Mouse (Mus musculus) brain, embryonic 14.5 days (tissue): Measurements from ENCODE around the gene Ascc3. TPM values are rescaled to one million over a fixed set of nuclear protein-coding genes. Genes with fewer than 3 reads are reported as not detected.

Experiments
- DNase-seq: peaks from one replicate; pipeline ENCODE4 v3.0.0-alpha.2; 2011; ENCODE audit warnings: low read depth
- CTCF ChIP-seq: fragments of 200-500 bp; IDR thresholded peaks from 2 replicates; pipeline ENCODE4 v1.5.1; 2012; ENCODE audit warnings: inconsistent platforms, mild to moderate bottlenecking, moderate library complexity, borderline replicate concordance; ENCODE audit not compliant: insufficient read depth, insufficient read length; ENCODE audit errors: extremely low read depth
- POLR2A ChIP-seq: fragments of 200-500 bp; IDR thresholded peaks from 2 replicates; pipeline ENCODE4 v1.6.1; 2012; ENCODE audit warnings: mild to moderate bottlenecking, inconsistent platforms, borderline replicate concordance; ENCODE audit not compliant: poor library complexity, insufficient read depth, insufficient read length, severe bottlenecking; ENCODE audit errors: extremely low read depth
- polyA plus RNA-seq: library from polyadenylated mRNA; depleted of rRNA; stranded (reverse); fragments of >200 nt; gene quantifications from 2 replicates; pipeline ENCODE4 v1.2.3, GENCODE M21; 2012

Ascc3 gene
- polyA plus RNA-seq, 1 experiment: 25.1 TPM

GRCm38 (mm10) chr10:50773846-50774245 lies 181.4 kb downstream of the Ascc3 start:
- TF ChIP-seq CTCF: no peak
- TF ChIP-seq POLR2A: no peak
- DNase-seq: peak; percentile 71

GRCm38 (mm10) chr10:50792840-50793239 lies 200.4 kb downstream of the Ascc3 start:
- peak; percentile 76 for DNase-seq
- TF ChIP-seq POLR2A (no peak), CTCF (no peak)

- peak; percentile 18 for DNase-seq
- TF ChIP-seq POLR2A (no peak), CTCF (no peak)
Observed at GRCm38 (mm10) chr10:50801594-50801993, 209.1 kb downstream of the Ascc3 start.

- peak; percentile 33 for DNase-seq
- TF ChIP-seq CTCF: no peak
- TF ChIP-seq POLR2A: no peak
Observed at GRCm38 (mm10) chr10:50802380-50802779, 209.9 kb downstream of the Ascc3 start.

GRCm38 (mm10) chr10:50806166-50806565 lies 213.7 kb downstream of the Ascc3 start:
- no peak for DNase-seq
- TF ChIP-seq POLR2A: no peak
- TF ChIP-seq CTCF: no peak

GRCm38 (mm10) chr10:50822363-50822762 lies 229.9 kb downstream of the Ascc3 start:
- no peak for TF ChIP-seq CTCF
- no peak for TF ChIP-seq POLR2A
- DNase-seq: peak; percentile 29

- DNase-seq: no peak
- TF ChIP-seq POLR2A: no peak
- TF ChIP-seq CTCF: no peak
Observed at GRCm38 (mm10) chr10:50826829-50827228, 234.4 kb downstream of the Ascc3 start.

- no peak for DNase-seq
- TF ChIP-seq POLR2A (no peak), CTCF (no peak)
Observed at GRCm38 (mm10) chr10:50834533-50834932, 242.1 kb downstream of the Ascc3 start.

GRCm38 (mm10) chr10:50843363-50843762 lies 250.9 kb downstream of the Ascc3 start:
- TF ChIP-seq POLR2A: no peak
- TF ChIP-seq CTCF: no peak
- peak; percentile 91 for DNase-seq

- TF ChIP-seq POLR2A (no peak), CTCF (no peak)
- DNase-seq: no peak
Observed at GRCm38 (mm10) chr10:50868202-50868601, 275.7 kb downstream of the Ascc3 start.

GRCm38 (mm10) chr10:50876952-50877351 lies 284.5 kb downstream of the Ascc3 start:
- TF ChIP-seq POLR2A (no peak), CTCF (no peak)
- DNase-seq: no peak

- DNase-seq: no peak
Observed at GRCm38 (mm10) chr10:50881476-50882069, 289.1 kb downstream of the Ascc3 start.

GRCm38 (mm10) chr10:50882366-50882765 lies 289.9 kb downstream of the Ascc3 start:
- no peak for DNase-seq
- TF ChIP-seq CTCF: no peak

More at GRCm38 (mm10) chr10:50881476-50882069, 289.1 kb downstream of the Ascc3 start:
- no peak for TF ChIP-seq POLR2A
- peak; percentile 51; the same call in 1 of the 2 replicates for TF ChIP-seq CTCF

- no peak for TF ChIP-seq CTCF
- no peak for TF ChIP-seq POLR2A
- DNase-seq: no peak
Observed at GRCm38 (mm10) chr10:50886305-50886704, 293.8 kb downstream of the Ascc3 start.

- DNase-seq: no peak
- TF ChIP-seq CTCF: no peak
- TF ChIP-seq POLR2A: no peak
Observed at GRCm38 (mm10) chr10:50890621-50891020, 298.2 kb downstream of the Ascc3 start.
